Mouse (Mus musculus): ENCODE results near the gene Ctdsp1. TPM values are rescaled to one million over a fixed set of nuclear protein-coding genes. Genes with fewer than 3 reads are reported as not detected.

Ctdsp1 gene
- 44.9 and 47.5 TPM in 2 replicates for polyA plus RNA-seq (2012; rRNA removed)

GRCm38 (mm10) chr1:74390924-74391748, at the start of gene Ctdsp1:
TSS of gene Ctdsp1 (plus strand) at chr1:74391509.

GRCm38 (mm10) chr1:74361812-74362211, 29.5 kb upstream of the Ctdsp1 start, which contains the start of gene Catip:
TSS of gene Catip (plus strand) at chr1:74362108.

GRCm38 (mm10) chr1:74374980-74375379, 16.3 kb upstream of the Ctdsp1 start, which contains the start of gene Slc11a1:
TSS of gene Slc11a1 (plus strand) at chr1:74375195.

GRCm38 (mm10) chr1:74408589-74409504, 17.5 kb downstream of the Ctdsp1 start, which contains the start of gene Vil1:
TSS of gene Vil1 (plus strand) at chr1:74409376.

Other genes with a start within 250 kb of the Ctdsp1 start
- 5.6 and 6.4 TPM in 2 replicates for gene Cxcr2, start 237.5 kb upstream of the Ctdsp1 start, polyA plus RNA-seq (2012; rRNA removed)
- gene Cxcr1, start 196.9 kb upstream of the Ctdsp1 start, polyA plus RNA-seq (2012; rRNA removed) = not detected in 2 replicates
- 114 and 121 TPM in 2 replicates for gene Arpc2, start 155.4 kb upstream of the Ctdsp1 start, polyA plus RNA-seq (2012; rRNA removed)
- gene Gpbar1, start 113.0 kb upstream of the Ctdsp1 start, polyA plus RNA-seq (2012; rRNA removed) = 0.32 and 0.37 TPM in 2 replicates
- gene Aamp, start 106.8 kb upstream of the Ctdsp1 start, polyA plus RNA-seq (2012; rRNA removed) = 69.0 and 74.8 TPM in 2 replicates
- gene Pnkd, start 106.6 kb upstream of the Ctdsp1 start, polyA plus RNA-seq (2012; rRNA removed) = 23.2 and 24.3 TPM in 2 replicates
- 15.5 and 21.6 TPM in 2 replicates for gene Tmbim1, start 85.9 kb upstream of the Ctdsp1 start, polyA plus RNA-seq (2012; rRNA removed)
- 0.13 and 0.16 TPM in 2 replicates for gene Catip, start 29.4 kb upstream of the Ctdsp1 start, polyA plus RNA-seq (2012; rRNA removed)
- gene Slc11a1, start 16.3 kb upstream of the Ctdsp1 start, polyA plus RNA-seq (2012; rRNA removed) = 25.1 and 26.1 TPM in 2 replicates
- 0.71 and 0.74 TPM in 2 replicates for gene Vil1, start 17.9 kb downstream of the Ctdsp1 start, polyA plus RNA-seq (2012; rRNA removed)
- 16.1 and 16.8 TPM in 2 replicates for gene Cnot9, start 114.5 kb downstream of the Ctdsp1 start, polyA plus RNA-seq (2012; rRNA removed)
- gene Plcd4, start 151.4 kb downstream of the Ctdsp1 start, polyA plus RNA-seq (2012; rRNA removed) = not detected in 2 replicates
- gene Usp37, start 152.8 kb downstream of the Ctdsp1 start, polyA plus RNA-seq (2012; rRNA removed) = 2.8 and 3.0 TPM in 2 replicates
- gene Zfp142, start 196.7 kb downstream of the Ctdsp1 start, polyA plus RNA-seq (2012; rRNA removed) = 2.0 and 2.5 TPM in 2 replicates
- gene Bcs1l, start 196.8 kb downstream of the Ctdsp1 start, polyA plus RNA-seq (2012; rRNA removed) = 9.5 and 10.3 TPM in 2 replicates
- 29.2 and 31.2 TPM in 2 replicates for gene Rnf25, start 209.9 kb downstream of the Ctdsp1 start, polyA plus RNA-seq (2012; rRNA removed)
- 0.19 and 0.23 TPM in 2 replicates for gene Stk36, start 209.9 kb downstream of the Ctdsp1 start, polyA plus RNA-seq (2012; rRNA removed)